Mouse (Mus musculus): ENCODE measurements around the gene Ier5l.

Ier5l gene

GRCm38 (mm10) chr2:30474039-30474438 lies at the start of gene Ier5l:
Ier5l (minus strand) TSS chr2:30474219.
- peak; percentile 86 for DNase-seq

GRCm38 (mm10) chr2:30523727-30524126 lies 49.7 kb upstream of the Ier5l start:
- peak; percentile 54 for DNase-seq

- no peak for DNase-seq
Measured at GRCm38 (mm10) chr2:30510711-30511380, 36.8 kb upstream of the Ier5l start.

GRCm38 (mm10) chr2:30507138-30507727 lies 33.2 kb upstream of the Ier5l start:
- no peak for DNase-seq

GRCm38 (mm10) chr2:30503677-30504621 lies 29.9 kb upstream of the Ier5l start:
- no peak for DNase-seq

- DNase-seq, result no peak
Measured at GRCm38 (mm10) chr2:30501701-30502100, 27.7 kb upstream of the Ier5l start.

- DNase-seq, result peak; percentile 52
Measured at GRCm38 (mm10) chr2:30495909-30496861, 22.2 kb upstream of the Ier5l start.

- DNase-seq, result no peak
Measured at GRCm38 (mm10) chr2:30495000-30495908, 21.2 kb upstream of the Ier5l start.

- no peak for DNase-seq
Measured at GRCm38 (mm10) chr2:30490384-30490783, 16.4 kb upstream of the Ier5l start.

- no peak for DNase-seq
Measured at GRCm38 (mm10) chr2:30487597-30487996, 13.6 kb upstream of the Ier5l start.

GRCm38 (mm10) chr2:30478526-30478925 lies 4.5 kb upstream of the Ier5l start:
- no peak for DNase-seq

GRCm38 (mm10) chr2:30476241-30476640 lies 2.2 kb upstream of the Ier5l start:
- DNase-seq, result no peak

GRCm38 (mm10) chr2:30475457-30475856 lies 1.4 kb upstream of the Ier5l start:
- DNase-seq, result no peak

GRCm38 (mm10) chr2:30474776-30475175 lies 757 bp upstream of the Ier5l start:
- DNase-seq, result no peak

- DNase-seq, result peak; percentile 32
Measured at GRCm38 (mm10) chr2:30473431-30474031, 488 bp downstream of the Ier5l start.

- DNase-seq, result no peak
Measured at GRCm38 (mm10) chr2:30472731-30473351, 1.2 kb downstream of the Ier5l start.

- peak; percentile 78 for DNase-seq
Measured at GRCm38 (mm10) chr2:30471795-30472720, 2.0 kb downstream of the Ier5l start.

GRCm38 (mm10) chr2:30471051-30471450 lies 3.0 kb downstream of the Ier5l start:
- DNase-seq, result no peak

Data from liver (tissue).